Mouse (Mus musculus): Measurements from ENCODE around the gene Rbfox3.

DNA sequence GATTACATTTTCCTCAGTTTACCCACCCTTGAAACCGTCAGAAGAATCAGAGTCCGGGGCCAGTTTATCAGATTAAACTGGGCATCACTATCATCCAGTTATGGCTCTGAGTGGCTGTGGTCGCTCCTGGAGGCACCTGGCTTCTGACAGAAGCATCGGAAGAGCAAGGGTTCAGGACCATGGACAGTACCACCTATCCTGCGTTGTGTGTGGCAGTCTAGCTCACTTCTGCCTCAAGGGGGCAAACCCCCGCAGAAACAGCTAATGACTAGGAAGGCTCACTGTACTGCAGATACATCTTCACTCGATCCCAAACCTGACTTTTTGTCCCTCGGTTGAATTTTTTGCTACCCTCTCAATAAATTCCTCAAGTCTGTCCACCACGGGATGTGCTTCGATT lies 252.1 kb downstream of the Rbfox3 start:
- TF ChIP-seq CTCF (IDR thresholded peaks at IDR 0.05; ENCODE audit: low read depth, low read length) (no peak), TAL1 (conservative IDR thresholded peaks at IDR 0.05; ENCODE audit: low read depth, low read length) (no peak), GATA1 (IDR thresholded peaks at IDR 0.05; ENCODE audit: borderline replicate concordance, low read length) (no peak), POLR2AphosphoS5 (IDR thresholded peaks at IDR 0.05; ENCODE audit: insufficient replicate concordance, low read depth, low read length) (no peak), GATA2 (IDR thresholded peaks at IDR 0.05; ENCODE audit: borderline replicate concordance, low read depth, low read length) (no peak)

All from G1E (cell line).